Mouse (Mus musculus) megakaryocyte, embryonic 14.5 days (primary cell): ENCODE results near the gene Lurap1.

Experiments
- FLI1 ChIP-seq: IDR thresholded peaks from 2 replicates; pipeline ENCODE4 v1.6.1; 2012; ENCODE audit warnings: low read length, inconsistent platforms, mixed read lengths
- GATA1 ChIP-seq: IDR thresholded peaks from 3 replicates; pipeline ENCODE4 v1.6.1; 2012; ENCODE audit warnings: mixed read lengths, low read length, inconsistent platforms, borderline replicate concordance

DNA sequence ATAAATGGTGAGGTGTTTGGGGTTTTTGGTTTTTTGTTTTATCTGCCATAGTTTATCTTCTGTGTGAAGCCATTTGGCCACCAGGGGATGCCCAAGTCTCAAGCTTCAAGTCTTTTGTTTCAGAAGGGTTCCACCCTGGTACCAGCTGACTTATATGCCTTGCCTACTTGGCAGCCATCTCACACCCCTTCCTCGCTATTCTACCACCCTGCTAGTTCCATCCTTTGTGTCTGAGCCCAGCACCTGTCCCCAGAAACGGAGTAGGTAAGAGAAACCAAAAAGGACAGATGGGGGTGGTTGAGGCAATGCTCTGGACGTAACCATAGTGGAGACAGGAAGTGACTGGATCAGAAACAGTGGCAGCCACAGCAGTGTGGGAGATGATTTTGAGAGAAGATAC, 8.8 kb upstream of the Lurap1 start:
- TF ChIP-seq GATA1 = no peak
- no peak for TF ChIP-seq FLI1
